Mouse (Mus musculus) monocyte, adult 5-6 weeks (primary cell): ENCODE results near the gene Pakap. TPM values are rescaled to one million over a fixed set of nuclear protein-coding genes. Genes with fewer than 3 reads are reported as not detected.

Experiments
- ATAC-seq: fragments of 153-309, 156-312 bp; replicated peaks from 2 replicates; pipeline ENCODE4 v1.8.0; 2017; ENCODE audit warnings: mild to moderate bottlenecking; ENCODE audit not compliant: low TSS enrichment, insufficient number of reproducible peaks, severe bottlenecking, poor library complexity, low FRiP score
- total RNA-seq: library from RNA; stranded (forward); fragments of 200-1000, 200-491, 200-594 nt; gene quantifications from 3 replicates; pipeline ENCODE4 v1.2.3, GENCODE M21; 2017

The Pakap gene
- total RNA-seq, 1 experiment from 2014 or later: not detected

DNA sequence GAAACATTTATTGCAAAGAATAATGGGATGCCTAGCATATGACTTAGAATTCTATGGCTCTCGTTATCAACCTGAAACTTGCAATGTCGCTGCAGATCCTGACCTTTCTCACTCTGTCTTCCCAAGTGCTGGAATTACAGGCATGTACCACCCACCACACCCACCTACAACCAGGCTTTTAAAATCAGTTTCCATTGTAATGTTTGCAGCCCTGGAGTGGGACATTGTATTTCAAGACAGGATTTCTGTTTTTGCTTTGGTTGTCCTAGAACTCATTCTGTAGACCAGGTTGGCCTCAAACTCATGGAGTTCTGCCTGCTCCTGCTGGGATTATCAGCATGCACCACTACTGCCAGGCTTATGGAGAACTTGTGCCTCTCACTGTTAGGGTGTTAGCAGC, 374.9 kb downstream of the Pakap start:
- no peak for ATAC-seq

Other genes with a start within 250 kb of the Pakap start
- gene Palm2, start 133.9 kb upstream of the Pakap start, total RNA-seq: not detected in 3 replicates
- 0.67 to 1.3 TPM (median 0.96 TPM) in 3 replicates for gene Akap2, start 149.5 kb downstream of the Pakap start, total RNA-seq